Mouse (Mus musculus): ENCODE measurements around the gene Prrx2. TPM values are rescaled to one million over a fixed set of nuclear protein-coding genes. Genes with fewer than 3 reads are reported as not detected.

The Prrx2 gene
- total RNA-seq, 2 experiments from 2014 or later: 3.1 to 4.9 TPM

Other genes with a start within 250 kb of the Prrx2 start
- 1 to 10 TPM; 1.9 to 3.1 TPM for gene Cstad, start 239.9 kb upstream of the Prrx2 start, total RNA-seq (2021)
- 1 to 10 TPM in 1 of 2 experiments, under 1 TPM in 1; 0.93 to 1.7 TPM for gene 1700001O22Rik, start 31.3 kb upstream of the Prrx2 start, total RNA-seq (2021)
- 10 to 100 TPM; 41.3 to 41.9 TPM for gene Ntmt1, start 27.1 kb upstream of the Prrx2 start, total RNA-seq (2021)
- gene Asb6, start 4.6 kb upstream of the Prrx2 start, total RNA-seq (2021): 10 to 100 TPM; 12.0 to 13.5 TPM
- gene Ptges, start 94.9 kb downstream of the Prrx2 start, total RNA-seq (2021): 1 to 10 TPM; 1.1 to 2.3 TPM
- 10 to 100 TPM; 29.3 to 34.0 TPM for gene Tor1b, start 118.0 kb downstream of the Prrx2 start, total RNA-seq (2021)
- 10 to 100 TPM; 18.9 to 20.7 TPM for gene Tor1a, start 133.0 kb downstream of the Prrx2 start, total RNA-seq (2021)
- 10 to 100 TPM; 19.2 to 19.9 TPM for gene BC005624, start 147.2 kb downstream of the Prrx2 start, total RNA-seq (2021)
- gene Usp20, start 147.3 kb downstream of the Prrx2 start, total RNA-seq (2021): 10 to 100 TPM; 58.5 to 61.1 TPM

All from heart, postnatal 10 days (tissue).